Mouse (Mus musculus) T-helper 1 cell (primary cell): ENCODE data around the gene Npat.

Experiments
- in situ Hi-C: fragments of 300-600 bp; cut with MboI, MseI; formaldehyde crosslinking; loops from one replicate; pipeline ENCODE4 v1.15.1; 2025; ENCODE audit warnings: high pct_unique_total_duplicates

Npat gene

DNA sequence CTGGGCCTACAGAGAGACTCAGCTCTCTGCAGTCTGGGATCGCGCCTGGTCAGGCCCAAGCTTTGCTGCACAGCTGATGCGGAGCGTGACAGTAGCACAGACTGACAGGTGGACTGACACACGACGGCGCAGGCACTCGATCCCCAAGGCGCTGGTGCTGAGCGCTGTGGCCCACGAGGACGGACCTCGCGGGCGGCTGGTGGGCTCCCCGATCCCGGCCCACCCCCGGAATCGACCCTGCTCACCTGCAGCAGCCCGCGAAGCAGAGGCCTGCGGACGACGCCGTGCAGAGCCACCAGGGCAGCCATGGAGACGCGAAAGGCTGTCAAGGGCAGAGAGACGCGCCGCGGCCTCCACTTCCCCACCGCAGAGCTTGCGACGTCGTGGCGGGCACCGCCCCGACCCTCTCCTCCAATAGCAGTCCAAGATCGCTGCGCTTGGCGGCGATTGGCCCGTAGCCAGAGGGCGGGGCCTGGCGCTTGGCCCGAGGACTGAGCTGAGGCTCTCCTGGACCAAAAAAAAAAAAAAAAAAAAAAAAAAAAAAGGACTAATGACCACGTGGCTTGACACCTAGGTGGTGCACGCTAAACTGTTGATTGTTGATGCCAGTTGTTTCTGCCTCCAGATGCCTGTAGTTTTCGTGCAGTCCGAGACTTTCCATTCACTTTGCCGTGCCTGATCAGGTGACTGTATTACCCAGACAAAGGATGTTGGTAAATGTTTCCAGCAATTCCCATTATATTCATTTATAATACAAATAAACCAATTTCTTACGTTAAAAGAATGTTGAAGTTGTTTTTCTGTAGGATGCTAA is 73.3 kb downstream of the Npat start, which contains the start of gene Acat1:
TSS of gene Acat1 (minus strand) at position 415 of the 814 bp plus-strand sequence.
- in situ Hi-C loops = loop anchor here (5.0 kb wide), 1 partner anchor 57 kb away; no protein-coding TSS in a partner anchor

DNA sequence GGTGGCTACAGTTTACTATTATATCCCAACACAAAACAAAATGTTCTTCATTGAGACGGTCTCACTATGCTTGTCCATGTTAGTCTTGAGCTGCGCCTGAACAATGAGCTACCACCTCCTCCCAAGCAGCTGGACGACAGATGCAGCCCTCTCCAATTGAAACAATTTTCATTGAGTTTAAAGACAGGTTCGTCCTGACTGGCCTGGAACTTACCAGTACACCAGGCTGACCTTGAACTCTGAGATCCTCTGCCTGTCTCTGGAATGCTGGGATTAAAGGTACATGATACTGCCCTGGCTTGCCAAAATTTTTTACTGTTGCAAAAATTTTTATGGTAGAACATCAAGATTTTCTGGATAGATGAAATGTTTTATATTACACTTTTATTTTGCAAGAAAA is 77.4 kb downstream of the Npat start:
- in situ Hi-C loops = no loop called here

DNA sequence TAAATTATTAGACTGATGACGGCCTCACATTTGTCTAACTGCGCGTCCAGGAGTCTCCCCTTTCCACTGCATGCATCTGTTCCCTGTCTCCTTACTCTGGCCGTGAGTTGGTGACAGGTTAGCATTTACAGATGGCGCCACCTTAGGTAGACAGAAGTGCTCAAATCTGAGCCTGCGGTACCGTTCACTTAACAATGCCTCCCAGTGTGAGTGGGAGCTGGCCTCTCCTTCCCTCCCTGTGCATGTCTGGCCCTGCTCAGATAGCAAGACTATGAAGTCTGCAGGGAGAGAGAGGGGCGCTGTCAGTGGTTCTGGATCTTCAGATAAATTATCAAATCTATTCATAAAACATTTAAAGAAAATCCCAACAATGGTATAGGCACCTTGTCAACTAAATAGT is 78.4 kb downstream of the Npat start:
- in situ Hi-C loops = no loop called here
